Mouse (Mus musculus) kidney, embryonic 15.5 days (tissue): ENCODE data around the gene Gm21981. TPM values are rescaled to one million over a fixed set of nuclear protein-coding genes. Genes with fewer than 3 reads are reported as not detected.
"Not testable (repeated sequence)": the region's sequence is repeated elsewhere in the genome, so short reads cannot be mapped to it uniquely, and the experiment has no call there.

Source experiments
- ATAC-seq: fragments of 200-750 bp; cut with Nextera tagmentation; replicated peaks from 2 replicates; pipeline ENCODE4 v1.8.0; 2017; ENCODE audit warnings: moderate TSS enrichment; ENCODE audit not compliant: low FRiP score
- H3K27ac ChIP-seq: fragments of 300-500 bp; sonication (generic); 2 replicates; pipeline ENCODE4 v1.5.1; 2015; ENCODE audit warnings: mild to moderate bottlenecking, inconsistent platforms
- H3K27me3 ChIP-seq: fragments of 300-500 bp; sonication (generic); 2 replicates; pipeline ENCODE4 v1.6.1; 2015; ENCODE audit warnings: inconsistent platforms
- H3K36me3 ChIP-seq: fragments of 300-500 bp; sonication (generic); 2 replicates; pipeline ENCODE4 v1.6.1; 2015; ENCODE audit warnings: inconsistent platforms
- H3K4me1 ChIP-seq: fragments of 300-500 bp; sonication (generic); 2 replicates; pipeline ENCODE4 v1.6.1; 2015; ENCODE audit warnings: inconsistent platforms
- H3K4me2 ChIP-seq: fragments of 300-500 bp; sonication (generic); 2 replicates; pipeline ENCODE4 v1.6.1; 2015; ENCODE audit warnings: moderate library complexity, mild to moderate bottlenecking, inconsistent platforms
- H3K4me3 ChIP-seq: fragments of 300-500 bp; sonication (generic); replicated peaks from 2 replicates; pipeline ENCODE4 v1.5.1; 2015; ENCODE audit warnings: mild to moderate bottlenecking, inconsistent platforms
- H3K9ac ChIP-seq: fragments of 300-500 bp; sonication (generic); 2 replicates; pipeline ENCODE4 v1.6.1; 2015; ENCODE audit warnings: mild to moderate bottlenecking, inconsistent platforms
- H3K9me3 ChIP-seq: fragments of 300-500 bp; sonication (generic); replicated peaks from 2 replicates; pipeline ENCODE4 v1.6.1; 2016; ENCODE audit warnings: inconsistent platforms
- WGBS: fragments of 180-500 bp; shearing (Covaris S2); methylation state at CpG from one replicate; pipeline ENCODE4 v1.1.7; 2015; ENCODE audit warnings: mixed read lengths; 5-methylcytosine and 5-hydroxymethylcytosine counted together
- polyA plus RNA-seq: library from polyadenylated mRNA; unstranded; fragments of >200 nt; fragmentation: Nextera tagmentation; extraction: Ambion mirVana; gene quantifications from 2 replicates; pipeline ENCODE4 v1.2.1, GENCODE M21; 2015

The Gm21981 gene
- polyA plus RNA-seq, 1 experiment from 2014 or later: 0.17 TPM

GRCm38 (mm10) chr17:47655697-47656096, 38.6 kb downstream of the Gm21981 start:
- Histone ChIP-seq H3K27me3 (no peaks in the 10 kb centered on the region), H3K36me3 (no peaks in the 10 kb centered on the region; the same call in 1 of the 2 replicates), H3K4me2 (no peak overlapping the region), H3K4me3 (no peak overlapping the region), H3K4me1 (no peaks in the 10 kb centered on the region), H3K9ac (no peak overlapping the region), H3K27ac (no peak overlapping the region), H3K9me3 (no peaks in the 10 kb centered on the region)
- ATAC-seq: no peak
- WGBS: 79% methylated on average over 5 of the region's 5 CpGs

GRCm38 (mm10) chr17:47654346-47654745, 39.9 kb downstream of the Gm21981 start:
- H3K9me3 ChIP-seq, H3K36me3 ChIP-seq, H3K27ac ChIP-seq, H3K4me1 ChIP-seq, H3K4me3 ChIP-seq, ATAC-seq, H3K27me3 ChIP-seq, H3K4me2 ChIP-seq, H3K9ac ChIP-seq: not testable (repeated sequence)
- 93% methylated on average over 8 of the region's 8 CpGs for WGBS

GRCm38 (mm10) chr17:47651953-47652352, 42.3 kb downstream of the Gm21981 start:
- H3K4me1 ChIP-seq: no peaks in the 10 kb centered on the region
- H3K4me2 ChIP-seq: no peak overlapping the region
- 87% methylated on average over 2 of the region's 2 CpGs for WGBS
- ATAC-seq: no peak
- H3K4me3 ChIP-seq: no peak overlapping the region
- no peak overlapping the region for H3K9ac ChIP-seq
- no peaks in the 10 kb centered on the region for H3K27me3 ChIP-seq
- no peak overlapping the region for H3K27ac ChIP-seq
- H3K36me3 ChIP-seq: peaks cover 6% of the 10 kb centered on the region; the same call in 1 of the 2 replicates
- no peaks in the 10 kb centered on the region for H3K9me3 ChIP-seq

- Histone ChIP-seq H3K27me3 (no peaks in the 10 kb centered on the region), H3K9me3 (no peaks in the 10 kb centered on the region), H3K4me3 (no peak overlapping the region), H3K4me1 (no peaks in the 10 kb centered on the region), H3K27ac (no peak overlapping the region), H3K4me2 (no peak overlapping the region), H3K36me3 (peaks cover 6% of the 10 kb centered on the region; the same call in 1 of the 2 replicates), H3K9ac (no peak overlapping the region)
- 73% methylated on average over 4 of the region's 4 CpGs for WGBS
- ATAC-seq: no peak
Measured at GRCm38 (mm10) chr17:47648966-47649365, 45.3 kb downstream of the Gm21981 start.

GRCm38 (mm10) chr17:47646683-47647082, 47.6 kb downstream of the Gm21981 start:
- Histone ChIP-seq H3K36me3 (peaks cover 6% of the 10 kb centered on the region; the same call in 1 of the 2 replicates), H3K4me1 (no peaks in the 10 kb centered on the region), H3K27ac (no peak overlapping the region), H3K27me3 (no peaks in the 10 kb centered on the region), H3K9me3 (no peaks in the 10 kb centered on the region), H3K9ac (no peak overlapping the region), H3K4me3 (no peak overlapping the region), H3K4me2 (no peak overlapping the region)
- no peak for ATAC-seq
- WGBS: 78% methylated on average over 1 of the region's 1 CpGs

- Histone ChIP-seq H3K4me1 (no peaks in the 10 kb centered on the region), H3K27me3 (no peaks in the 10 kb centered on the region), H3K4me3 (no peak overlapping the region), H3K9me3 (no peaks in the 10 kb centered on the region), H3K27ac (no peak overlapping the region), H3K36me3 (no peaks in the 10 kb centered on the region), H3K9ac (no peak overlapping the region), H3K4me2 (no peak overlapping the region)
- 75% methylated on average over 2 of the region's 2 CpGs for WGBS
- no peak for ATAC-seq
Measured at GRCm38 (mm10) chr17:47642992-47643391, 51.3 kb downstream of the Gm21981 start.

Other genes starting within 250 kb of the Gm21981 start
- 32.2 and 37.0 TPM in 2 replicates for gene Taf8, start 192.2 kb downstream of the Gm21981 start, polyA plus RNA-seq
- gene Ccnd3, start 189.4 kb downstream of the Gm21981 start, polyA plus RNA-seq: 272 and 294 TPM in 2 replicates
- 23.8 and 26.5 TPM in 2 replicates for gene Bysl, start 83.0 kb downstream of the Gm21981 start, polyA plus RNA-seq
- 45.7 TPM in 2 replicates for gene Med20, start 82.9 kb downstream of the Gm21981 start, polyA plus RNA-seq
- 0.81 and 1.4 TPM in 2 replicates for gene Gm20517, start 82.9 kb downstream of the Gm21981 start, polyA plus RNA-seq
- 4.6 and 5.0 TPM in 2 replicates for gene Usp49, start 63.8 kb downstream of the Gm21981 start, polyA plus RNA-seq
- gene Tomm6, start 6.1 kb downstream of the Gm21981 start, polyA plus RNA-seq: 381 and 386 TPM in 2 replicates
- gene Frs3, start 5.4 kb downstream of the Gm21981 start, polyA plus RNA-seq: 5.5 and 6.7 TPM in 2 replicates
- 0.51 and 0.99 TPM in 2 replicates for gene Prickle4, start 281 bp upstream of the Gm21981 start, polyA plus RNA-seq
- 0.14 TPM in 1 of 2 replicates, not detected in the other for gene Pgc, start 32.4 kb upstream of the Gm21981 start, polyA plus RNA-seq
- gene Tfeb, start 42.6 kb upstream of the Gm21981 start, polyA plus RNA-seq: 13.4 and 15.2 TPM in 2 replicates
- gene Mdfi, start 140.2 kb upstream of the Gm21981 start, polyA plus RNA-seq: 7.7 and 12.6 TPM in 2 replicates
- 13.0 and 13.7 TPM in 2 replicates for gene Foxp4, start 230.2 kb upstream of the Gm21981 start, polyA plus RNA-seq